10 mouse cellular contexts compared by ENCODE assay signal in genomic region chr8:39297548-39298306, GRCm38 (mm10).
DNase-seq lines count a peak whose midpoint lies in the region; ATAC-seq and TF ChIP-seq lines count a peak whose summit lies in the region.
"Had no signal": no experiment of that assay in that cellular context is flagged by ENCODE, and none has a peak within 500 bp of the region (broad histone marks: within the 10 kb centered on the region; RNA-seq: fewer than 3 reads in every experiment).

No protein-coding gene starts in this region.

- no peak for ATAC-seq in megakaryocyte, adult 5-6 weeks (ENCODE audit: poor library complexity, severe bottlenecking)
- ATAC-seq in hindbrain, embryonic 13.5 days (ENCODE audit: low FRiP score) = no peak
- ATAC-seq in limb, embryonic 14.5 days (ENCODE audit: low FRiP score, low read depth) = no peak
- no peak for ATAC-seq in stomach, embryonic 14.5 days (ENCODE audit: insufficient number of reproducible peaks, insufficient read depth, low FRiP score, low read depth)
- ATAC-seq in erythroid progenitor cell, adult 5-6 weeks (replicated peaks; ENCODE audit: low FRiP score, poor library complexity, severe bottlenecking) = no peak

- no peaks in the 10 kb centered on the region for H3K9me3 ChIP-seq in megakaryocyte, embryonic 14.5 days
- no peaks in the 10 kb centered on the region for H3K9me3 ChIP-seq in hindbrain, embryonic 13.5 days
- H3K9me3 ChIP-seq in limb, embryonic 14.5 days (ENCODE audit: control insufficient read depth, low read length) = no peaks in the 10 kb centered on the region
- no peaks in the 10 kb centered on the region for H3K9me3 ChIP-seq in stomach, embryonic 14.5 days (ENCODE audit: control insufficient read depth, low read depth, low read length)
- H3K9me3 ChIP-seq: forebrain, embryonic 12.5 days had no signal

- WGBS in hindbrain, embryonic 13.5 days = 33% methylated on average over 12 of the region's 12 CpGs
- 17% methylated on average over 12 of the region's 12 CpGs for WGBS in limb, embryonic 14.5 days
- WGBS in stomach, embryonic 14.5 days = 14% methylated on average over 12 of the region's 12 CpGs

- no peak for TF ChIP-seq POLR2A in limb, embryonic 14.5 days (IDR thresholded peaks at IDR 0.05; ENCODE audit: borderline replicate concordance, extremely low read depth, insufficient read depth, insufficient read length)

- peak overlapping the region; percentile 4 for H3K4me3 ChIP-seq in megakaryocyte, embryonic 14.5 days (replicated peaks)
- no peak overlapping the region for H3K4me3 ChIP-seq in hindbrain, embryonic 13.5 days
- no peak overlapping the region for H3K4me3 ChIP-seq in limb, embryonic 14.5 days (replicated peaks; ENCODE audit: low read length)
- H3K4me3 ChIP-seq in stomach, embryonic 14.5 days (ENCODE audit: low read depth, low read length) = no peak overlapping the region; the same call in 1 of the 2 replicates
- H3K4me3 ChIP-seq: forebrain, embryonic 12.5 days had no signal

- H3K9ac ChIP-seq in hindbrain, embryonic 13.5 days = no peak overlapping the region
- no peak overlapping the region for H3K9ac ChIP-seq in limb, embryonic 14.5 days (ENCODE audit: low read depth, low read length, severe bottlenecking)
- H3K9ac ChIP-seq in stomach, embryonic 14.5 days (replicated peaks; ENCODE audit: low read depth, low read length) = no peak overlapping the region
- H3K9ac ChIP-seq: forebrain, embryonic 12.5 days had no signal

- no peaks in the 10 kb centered on the region for H3K36me3 ChIP-seq in megakaryocyte, embryonic 14.5 days (replicated peaks; ENCODE audit: low read length)
- H3K36me3 ChIP-seq in hindbrain, embryonic 13.5 days = no peaks in the 10 kb centered on the region
- no peaks in the 10 kb centered on the region for H3K36me3 ChIP-seq in limb, embryonic 14.5 days (ENCODE audit: control insufficient read depth, insufficient read depth, low read length)
- no peaks in the 10 kb centered on the region for H3K36me3 ChIP-seq in stomach, embryonic 14.5 days (ENCODE audit: control insufficient read depth, insufficient read depth, low read length)
- H3K36me3 ChIP-seq: forebrain, embryonic 12.5 days had no signal

- H3K27ac ChIP-seq in hindbrain, embryonic 13.5 days = no peak overlapping the region
- no peak overlapping the region for H3K27ac ChIP-seq in limb, embryonic 14.5 days (replicated peaks; ENCODE audit: low read depth, low read length)
- no peak overlapping the region for H3K27ac ChIP-seq in stomach, embryonic 14.5 days (ENCODE audit: low read length)
- H3K27ac ChIP-seq: forebrain, embryonic 12.5 days had no signal

- H3K4me2 ChIP-seq in hindbrain, embryonic 13.5 days = 0 out of 2 replicates have a peak overlapping the region, but pooled peaks have one; percentile 6
- peak overlapping the region; percentile 8; the same call in 1 of the 2 replicates for H3K4me2 ChIP-seq in limb, embryonic 14.5 days (replicated peaks; ENCODE audit: low read depth, low read length, severe bottlenecking)
- peak overlapping the region; percentile 29 for H3K4me2 ChIP-seq in stomach, embryonic 14.5 days (replicated peaks; ENCODE audit: low read depth, low read length)
- H3K4me2 ChIP-seq: forebrain, embryonic 12.5 days had no signal

- DNase-seq in limb, embryonic 14.5 days (ENCODE audit: low spot score) = no peak
- DNase-seq in cerebellum, postnatal 25 days = no peak
- no peak for DNase-seq in ovary, postnatal 36 days (ENCODE audit: low spot score)
- DNase-seq: thymus, postnatal 14 days had no signal

- no peaks in the 10 kb centered on the region for H3K27me3 ChIP-seq in megakaryocyte, embryonic 14.5 days (replicated peaks)
- H3K27me3 ChIP-seq in hindbrain, embryonic 13.5 days = no peaks in the 10 kb centered on the region
- no peaks in the 10 kb centered on the region for H3K27me3 ChIP-seq in limb, embryonic 14.5 days (ENCODE audit: control insufficient read depth, insufficient read depth, low read length)
- no peaks in the 10 kb centered on the region for H3K27me3 ChIP-seq in stomach, embryonic 14.5 days (ENCODE audit: control insufficient read depth, insufficient read depth, low read length)
- H3K27me3 ChIP-seq: forebrain, embryonic 12.5 days had no signal

- H3K4me1 ChIP-seq in megakaryocyte, embryonic 14.5 days = no peaks in the 10 kb centered on the region; the same call in 1 of the 2 replicates
- H3K4me1 ChIP-seq in hindbrain, embryonic 13.5 days (replicated peaks) = 0 out of 2 replicates have a peak, but pooled peaks cover 4% of the 10 kb centered on the region
- no peaks in the 10 kb centered on the region for H3K4me1 ChIP-seq in limb, embryonic 14.5 days (ENCODE audit: control insufficient read depth, insufficient read depth, low read length)
- no peaks in the 10 kb centered on the region for H3K4me1 ChIP-seq in stomach, embryonic 14.5 days (ENCODE audit: control insufficient read depth, insufficient read depth, low read length)
